Mouse (Mus musculus): Measurements from ENCODE around the gene Sugct. TPM values are rescaled to one million over a fixed set of nuclear protein-coding genes. Genes with fewer than 3 reads are reported as not detected.
"Not testable (repeated sequence)": the region's sequence is repeated elsewhere in the genome, so short reads cannot be mapped to it uniquely, and the experiment has no call there.

Gene Sugct
- total RNA-seq, 2 experiments from 2014 or later, result 1.2 to 1.8 TPM

GRCm38 (mm10) chr13:17624976-17625375 lies 70.4 kb downstream of the Sugct start:
- DNase-seq, result no peak
- intact Hi-C loops (cut with DNase I), result no loop called here

GRCm38 (mm10) chr13:17606217-17606616 lies 89.1 kb downstream of the Sugct start:
- no peak for DNase-seq
- intact Hi-C loops (cut with DNase I), result no loop called here

DNA sequence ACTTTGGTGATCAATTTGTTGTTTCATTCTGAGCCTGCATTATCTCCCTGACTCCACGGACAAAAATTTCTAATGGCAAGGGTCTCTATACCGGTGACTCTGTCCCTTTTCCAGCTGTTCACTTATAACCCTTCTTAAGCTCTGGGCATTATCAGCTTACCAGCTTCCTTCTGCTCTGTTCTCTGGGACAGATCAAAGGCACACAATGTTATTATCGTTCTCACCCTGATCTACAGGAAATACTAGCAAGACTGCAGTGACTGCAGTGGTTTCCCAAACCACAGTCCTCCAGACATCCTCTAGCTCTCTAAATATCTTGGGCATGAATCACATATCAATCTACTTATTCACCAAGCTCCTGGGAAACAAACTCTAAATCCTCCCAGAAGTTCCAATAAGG lies 90.7 kb downstream of the Sugct start:
- no peak for DNase-seq
- intact Hi-C loops (cut with DNase I), result no loop called here

GRCm38 (mm10) chr13:17603756-17604155 lies 91.6 kb downstream of the Sugct start:
- intact Hi-C loops (cut with DNase I), result no loop called here

DNA sequence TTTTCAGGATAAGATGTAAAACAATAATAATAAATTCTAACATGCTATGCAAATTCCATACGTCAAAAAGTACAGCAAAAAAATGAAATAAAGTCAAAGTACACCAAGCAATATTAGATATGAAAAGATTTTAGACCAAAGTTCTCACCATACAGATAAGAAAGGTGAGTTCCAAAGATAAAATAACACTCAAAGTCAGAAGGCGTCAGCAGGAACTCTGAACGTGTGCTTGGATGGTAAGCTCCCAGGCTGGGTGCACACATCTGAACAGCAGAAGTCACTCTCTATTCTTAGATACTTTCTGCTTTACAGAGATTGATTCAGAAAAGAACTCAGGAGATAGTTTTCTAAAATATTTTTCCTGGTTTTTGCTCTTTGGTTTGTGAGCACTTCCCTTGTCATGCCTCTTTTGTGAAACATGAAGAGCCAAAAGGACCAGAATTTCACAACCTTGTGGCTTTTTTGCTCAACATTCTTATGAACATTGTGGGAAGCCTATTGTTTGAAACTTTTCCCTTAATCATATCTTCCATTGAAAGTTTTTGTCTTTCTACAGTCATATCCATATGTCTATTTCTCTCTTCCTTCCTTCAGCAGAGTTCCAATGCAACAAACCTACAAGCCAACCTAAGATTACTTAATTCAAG lies 110.0 kb downstream of the Sugct start:
- DNase-seq, result no peak
- intact Hi-C loops (cut with DNase I), result no loop called here

More at GRCm38 (mm10) chr13:17603756-17604155, 91.6 kb downstream of the Sugct start:
- DNase-seq, result no peak

DNA sequence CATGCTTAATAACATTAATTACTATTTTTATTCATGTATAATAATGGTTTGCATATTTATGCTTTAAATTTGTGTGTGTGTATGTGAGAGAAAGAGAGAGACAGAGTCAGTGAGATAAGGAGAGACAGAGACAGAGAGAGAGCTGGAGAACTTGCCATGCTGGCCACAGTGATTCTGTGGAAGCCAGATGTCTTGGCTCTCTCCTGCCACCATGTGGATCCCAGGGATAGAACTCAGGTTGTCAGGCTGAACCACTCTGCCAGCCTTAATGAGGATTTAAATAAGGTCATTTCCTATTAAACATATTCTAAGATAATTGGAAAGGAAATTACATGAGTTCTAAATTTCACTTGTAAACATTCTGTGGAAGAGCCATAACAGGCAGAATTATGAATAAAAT lies 110.5 kb downstream of the Sugct start:
- intact Hi-C loops (cut with DNase I), result loop anchor here (5.0 kb wide), 1 partner anchor 1598 kb away; no protein-coding TSS in a partner anchor

GRCm38 (mm10) chr13:17581684-17582083 lies 113.7 kb downstream of the Sugct start:
- intact Hi-C loops (cut with DNase I), result loop anchor here (5.0 kb wide), 1 partner anchor 1594 kb away; no protein-coding TSS in a partner anchor
- DNase-seq, result peak; percentile 15 to 31

More for the DNA sequence above, 110.5 kb downstream of the Sugct start:
- peak; percentile 24 to 25 for DNase-seq

GRCm38 (mm10) chr13:17559357-17559756 lies 136.0 kb downstream of the Sugct start:
- DNase-seq, result no peak
- intact Hi-C loops (cut with DNase I), result no loop called here

- intact Hi-C loops (cut with DNase I), result no loop called here
- no peak for DNase-seq
Measured at GRCm38 (mm10) chr13:17536341-17536740, 159.0 kb downstream of the Sugct start.

DNA sequence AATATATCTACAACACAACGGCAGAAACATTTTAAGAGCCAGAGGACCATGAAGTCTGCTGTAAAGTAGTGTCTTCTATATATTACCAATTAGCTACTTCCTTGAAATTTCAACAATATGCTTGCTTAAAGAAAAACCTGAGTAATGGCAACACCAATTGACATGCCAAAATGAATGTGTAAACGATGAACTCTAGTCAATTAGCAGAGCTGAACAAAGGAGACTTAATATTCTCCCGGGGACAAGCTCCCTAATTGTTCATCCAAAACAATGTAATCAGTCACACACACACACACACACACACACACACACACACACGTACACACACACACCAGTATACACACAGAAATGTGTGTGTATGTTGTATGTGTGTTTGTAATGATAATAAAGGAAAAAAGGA lies 160.5 kb downstream of the Sugct start:
- intact Hi-C loops (cut with DNase I), result no loop called here
- no peak for DNase-seq

DNA sequence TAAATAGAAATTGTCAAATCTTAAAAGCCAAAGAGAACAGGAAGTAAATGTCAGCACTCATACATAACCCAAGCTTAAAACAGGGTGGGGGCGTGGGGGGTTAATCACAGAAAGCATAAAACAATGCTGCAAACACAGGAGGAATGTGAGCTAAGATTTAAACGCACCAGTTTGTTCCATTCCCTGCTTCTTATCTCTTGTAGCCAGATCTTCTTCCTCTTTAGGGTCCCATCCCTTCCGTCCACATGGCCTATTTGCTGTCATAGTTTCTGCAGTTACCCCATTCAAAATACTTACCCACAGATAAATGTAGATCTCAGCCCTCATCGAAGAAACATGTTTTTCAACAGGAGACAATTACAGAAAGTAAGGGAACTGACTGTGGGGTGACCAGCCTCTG lies 160.9 kb downstream of the Sugct start:
- no peak for DNase-seq
- intact Hi-C loops (cut with DNase I), result no loop called here

DNA sequence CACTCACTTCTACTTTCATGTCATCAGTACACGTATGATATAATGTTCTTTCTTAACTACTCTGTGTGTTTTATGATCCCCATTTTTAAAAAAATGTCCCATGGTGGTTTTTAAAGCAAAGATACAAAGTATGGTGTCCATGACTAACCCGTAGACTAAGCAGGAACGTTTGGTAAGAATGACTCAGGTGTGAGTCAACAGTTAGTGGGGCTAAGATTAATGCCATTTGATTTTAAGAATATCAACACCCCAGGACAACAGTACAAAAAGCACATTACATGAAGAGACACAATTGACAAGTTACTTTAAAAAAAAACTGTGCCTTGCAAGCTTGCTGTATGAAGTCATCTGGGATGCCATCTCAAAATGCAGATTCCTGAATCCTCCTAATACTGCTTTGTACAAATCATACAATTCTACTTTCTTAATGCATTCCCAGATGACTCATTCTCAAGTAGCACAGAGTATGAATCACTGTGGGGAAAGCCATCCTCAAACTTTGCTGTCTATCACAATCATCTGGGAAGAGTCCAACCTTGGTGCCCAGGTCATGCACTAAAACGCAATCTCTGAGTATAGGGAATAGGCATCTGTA lies 184.1 kb downstream of the Sugct start:
- intact Hi-C loops (cut with DNase I), result no loop called here
- DNase-seq, result no peak

GRCm38 (mm10) chr13:17494936-17495335 lies 200.4 kb downstream of the Sugct start:
- DNase-seq, result no peak
- intact Hi-C loops (cut with DNase I), result no loop called here

DNA sequence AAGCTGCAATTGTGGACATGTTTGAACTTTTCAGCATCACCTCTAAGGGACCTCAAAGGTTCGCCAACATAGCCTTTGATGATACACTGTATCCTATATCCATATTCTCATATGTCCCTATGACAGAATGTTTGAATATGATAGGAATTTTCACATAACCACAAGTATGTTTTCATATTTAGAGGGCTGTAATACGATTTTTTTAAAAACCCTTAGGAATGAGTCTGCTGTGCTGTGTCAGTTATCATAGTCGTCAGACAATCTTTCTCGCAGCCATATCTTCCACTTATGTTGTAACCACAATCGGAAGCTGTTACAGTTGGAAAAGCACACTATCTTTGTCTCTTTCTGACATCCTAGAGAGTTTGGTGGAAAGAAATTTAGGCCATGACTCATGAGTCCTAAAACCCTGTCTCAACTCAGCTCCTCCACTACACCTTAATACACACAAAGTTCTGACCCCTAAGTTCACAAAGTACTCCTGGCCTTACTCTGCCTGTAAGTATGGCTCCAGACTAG lies 201.2 kb downstream of the Sugct start:
- intact Hi-C loops (cut with DNase I), result no loop called here
- DNase-seq, result no peak

GRCm38 (mm10) chr13:17457981-17458380 lies 237.4 kb downstream of the Sugct start:
- DNase-seq, result not testable (repeated sequence)

GRCm38 (mm10) chr13:17432139-17432916 lies 263.0 kb downstream of the Sugct start:
- peak; percentile 32 to 59 for DNase-seq

More at GRCm38 (mm10) chr13:17457981-17458380, 237.4 kb downstream of the Sugct start:
- intact Hi-C loops (cut with DNase I), result not testable (repeated sequence)

GRCm38 (mm10) chr13:17421875-17422274 lies 273.5 kb downstream of the Sugct start:
- intact Hi-C loops (cut with DNase I), result no loop called here
- DNase-seq, result no peak

More at GRCm38 (mm10) chr13:17432139-17432916, 263.0 kb downstream of the Sugct start:
- intact Hi-C loops (cut with DNase I), result loop anchor here (5.0 to 10.0 kb wide), 4 partner anchors 388 to 1445 kb away; no protein-coding TSS in a partner anchor

GRCm38 (mm10) chr13:17420557-17420956 lies 274.8 kb downstream of the Sugct start:
- DNase-seq, result no peak
- intact Hi-C loops (cut with DNase I), result no loop called here

DNA sequence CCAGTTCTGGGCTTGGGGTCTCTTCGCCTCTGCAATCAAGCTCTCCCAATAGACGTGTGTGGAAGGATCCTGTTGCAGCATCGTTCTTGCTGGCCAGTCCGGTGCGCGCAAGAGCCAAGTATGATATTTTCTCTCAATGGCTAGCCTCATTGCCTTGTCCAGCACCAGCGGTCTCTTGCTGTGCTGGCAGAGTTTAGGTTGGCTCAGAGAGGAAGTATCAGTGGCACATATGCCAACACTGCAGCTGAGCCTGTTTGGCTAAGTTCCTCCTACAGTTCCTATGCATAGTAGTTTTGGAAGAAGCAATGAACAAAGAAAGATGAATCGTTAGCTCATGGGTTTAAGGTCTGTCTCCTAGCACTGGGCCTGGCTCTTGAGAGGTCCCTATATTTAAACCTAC lies 352.5 kb downstream of the Sugct start:
- intact Hi-C loops (cut with DNase I), result no loop called here
- DNase-seq, result no peak

DNA sequence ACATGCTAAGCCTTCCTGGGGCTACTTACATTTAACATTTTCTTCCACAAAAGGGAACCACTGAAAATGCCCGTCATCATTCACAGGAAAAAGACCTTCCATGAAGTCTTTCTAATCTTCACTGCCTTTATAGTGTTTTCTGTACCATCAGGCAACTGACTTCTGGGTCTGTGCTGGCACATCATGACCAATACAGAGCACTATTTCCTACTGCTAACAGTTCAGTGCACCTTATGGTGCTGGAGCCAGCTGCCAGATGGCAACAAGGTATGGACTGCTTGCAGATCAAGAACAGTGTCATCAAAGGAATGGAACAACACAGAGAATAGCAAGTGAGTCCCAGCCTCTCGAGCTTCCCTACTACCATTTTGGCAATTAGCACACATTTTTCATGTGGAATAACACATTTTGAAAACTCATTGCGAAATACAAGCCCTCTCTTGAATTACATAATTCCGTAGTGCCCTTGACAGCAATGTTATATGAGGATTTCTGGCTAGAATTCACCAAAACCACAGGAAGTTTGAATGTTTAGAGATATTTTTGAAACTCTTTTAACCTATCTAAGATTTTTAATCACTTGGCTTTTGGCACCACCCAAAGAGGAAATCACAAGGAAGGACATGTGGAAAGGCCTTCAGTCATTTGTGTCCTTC lies 359.3 kb downstream of the Sugct start:
- DNase-seq, result no peak
- intact Hi-C loops (cut with DNase I), result no loop called here

- intact Hi-C loops (cut with DNase I), result no loop called here
- DNase-seq, result no peak
Measured at GRCm38 (mm10) chr13:17326863-17327262, 368.5 kb downstream of the Sugct start.

Data from heart, postnatal 10 days (tissue).